Mouse (Mus musculus) CD4-positive, CD25-positive, alpha-beta regulatory T cell, adult 2 months (primary cell): ENCODE measurements at regions not wholly inside any gene's neighbourhood (a gene's known extent, or its start where the extent isn't known, plus 50 kb on each side); places are given as distances from the start of the nearest gene placed in this dataset.

ENCODE experiments used
- DNase-seq: peaks from one replicate; pipeline ENCODE4 v3.0.0-alpha.2; 2012; ENCODE audit warnings: low read depth, low spot score

DNA sequence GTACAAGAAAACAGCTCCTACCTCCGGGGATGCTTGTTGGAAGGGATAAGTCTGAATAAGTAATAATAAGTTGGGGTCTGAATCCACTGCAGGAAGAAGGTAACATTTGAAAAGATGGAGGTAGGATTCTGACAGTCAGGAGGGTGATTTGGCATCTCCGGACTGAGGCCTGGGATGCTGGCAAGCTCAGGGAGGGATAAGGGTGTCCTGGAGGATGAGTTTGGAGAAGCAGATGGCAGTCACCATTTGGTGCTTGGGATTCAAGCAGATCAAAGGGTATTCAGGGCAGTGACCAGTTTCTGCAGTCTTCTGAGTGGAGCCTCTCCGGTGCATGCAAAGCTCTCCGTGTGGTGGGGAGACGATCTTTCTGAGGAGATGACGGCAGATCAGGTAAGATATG lies 62.9 kb upstream of the Gm2310 start:
- no peak for DNase-seq

DNA sequence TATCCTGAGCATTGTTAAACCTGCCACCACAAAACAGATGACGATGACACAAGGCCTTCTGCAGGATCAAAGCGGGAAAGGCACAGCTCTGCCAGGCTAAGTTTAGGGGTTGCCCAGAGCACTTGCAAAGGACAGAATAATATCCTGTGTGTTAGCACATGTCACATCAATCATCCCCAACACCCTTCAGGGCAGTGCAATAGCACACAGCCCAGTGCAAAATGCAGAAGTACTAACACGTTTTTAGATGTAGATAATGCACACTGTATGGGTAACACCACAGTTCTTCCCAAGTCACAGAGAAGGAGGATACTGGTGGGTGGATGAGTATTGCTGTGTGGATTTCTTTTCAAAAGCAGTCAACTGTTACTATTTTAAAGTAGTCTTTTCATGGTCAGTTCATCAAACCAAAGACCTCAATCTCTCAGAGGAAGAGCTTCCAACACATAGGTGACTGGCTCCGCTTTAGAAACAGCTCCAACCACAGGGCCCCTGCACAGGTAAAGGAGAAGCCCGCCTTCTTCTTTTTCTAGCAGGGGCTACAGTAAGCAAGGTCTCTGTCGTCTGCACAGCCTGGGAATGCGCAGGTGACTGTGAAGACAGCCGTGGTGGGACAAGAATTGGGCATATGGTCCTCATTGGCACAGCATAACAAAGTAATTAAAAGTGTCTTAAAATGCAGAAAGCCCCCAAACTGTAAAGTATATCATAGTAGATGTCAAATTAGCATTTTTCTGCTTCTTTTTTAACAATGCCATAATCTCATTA lies 61.6 kb upstream of the Gm2310 start:
- no peak for DNase-seq

DNA sequence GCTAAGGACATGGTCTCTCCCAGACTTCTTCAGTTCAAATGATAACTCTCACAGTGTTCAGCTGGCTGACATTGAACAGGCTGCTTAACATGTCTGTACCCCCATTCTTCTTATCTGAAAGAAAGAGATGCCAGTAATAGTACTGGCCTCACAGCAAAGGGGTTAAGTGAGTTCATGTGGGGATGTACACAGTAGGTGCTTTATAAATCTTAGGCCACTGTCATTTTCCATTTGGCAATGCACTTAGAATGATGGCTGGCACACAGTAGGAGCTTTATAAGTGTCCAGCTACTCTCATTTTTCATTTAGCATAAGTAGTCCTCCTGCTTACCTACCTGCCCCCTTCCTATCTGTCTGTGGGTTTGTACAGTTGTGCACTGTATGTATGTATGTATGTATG lies 60.3 kb upstream of the Gm2310 start:
- DNase-seq, result no peak

DNA sequence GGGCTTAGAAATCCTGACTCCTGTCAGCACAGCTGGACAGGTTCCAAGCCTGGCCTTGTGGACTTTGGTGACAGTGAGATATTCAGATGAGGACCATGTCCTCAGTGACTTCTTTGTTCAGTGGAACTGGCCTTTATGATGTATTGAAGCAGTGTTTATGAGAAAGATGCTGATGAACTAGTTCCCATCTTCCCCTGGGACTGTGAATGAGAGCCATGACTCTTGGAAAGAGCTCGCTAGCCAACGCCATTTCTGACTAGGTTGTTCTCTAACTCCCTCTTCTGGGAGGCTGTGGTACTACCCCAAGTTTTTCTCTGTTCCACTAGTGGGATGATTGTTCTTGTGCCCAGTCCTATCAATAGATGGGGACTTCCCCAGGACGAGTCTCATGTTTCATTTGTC lies 57.7 kb upstream of the Gm2310 start:
- peak; percentile 74 for DNase-seq

DNA sequence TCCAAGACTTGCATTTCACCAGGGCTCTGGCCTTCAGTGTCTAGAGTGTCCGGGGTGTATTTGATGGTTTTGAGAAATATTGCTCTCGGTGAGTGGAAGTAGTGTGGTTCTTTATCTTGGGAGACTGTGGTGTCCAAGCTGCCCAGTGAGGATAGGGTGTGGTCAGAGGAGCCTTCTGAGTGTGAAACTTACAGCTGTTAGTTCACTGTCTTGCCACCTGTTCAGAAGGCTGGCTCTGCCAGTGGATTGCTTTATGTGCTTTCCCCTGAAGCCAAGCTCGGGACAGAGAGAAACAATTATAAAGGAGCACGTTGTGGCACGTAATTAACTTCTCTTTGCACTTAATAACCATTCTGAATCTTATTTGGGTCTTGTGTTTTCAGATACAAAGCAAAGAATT lies 57.2 kb upstream of the Gm2310 start:
- DNase-seq, result no peak

DNA sequence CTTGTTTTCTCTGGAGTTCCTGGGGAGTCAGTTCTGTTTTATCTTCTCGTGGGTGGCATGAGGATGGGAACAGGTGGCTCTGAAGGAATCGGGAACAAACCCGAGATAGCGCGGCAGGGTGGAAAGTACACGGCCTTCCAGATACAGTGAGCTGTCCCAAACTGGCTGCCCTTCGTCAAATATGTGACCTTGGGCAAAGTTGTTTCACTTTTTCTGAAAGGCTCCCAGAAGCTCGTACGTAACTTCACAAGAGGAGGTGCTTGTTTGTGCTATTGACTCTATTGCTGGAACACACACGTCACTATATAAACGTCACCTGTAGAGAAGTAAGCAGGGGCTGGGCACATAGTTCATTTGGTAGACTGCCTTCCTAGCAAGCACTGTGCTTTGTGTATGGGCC lies 49.9 kb upstream of the Gm2310 start:
- peak; percentile 87 for DNase-seq
